Mouse (Mus musculus) adrenal gland, postnatal 36 days (tissue): ENCODE data around the gene Zfp60. TPM values are rescaled to one million over a fixed set of nuclear protein-coding genes. Genes with fewer than 3 reads are reported as not detected.
"Not testable (repeated sequence)": the region's sequence is repeated elsewhere in the genome, so short reads cannot be mapped to it uniquely, and the experiment has no call there.

Experiments used
- DNase-seq, 2 experiments: peaks; one replicate each; pipeline ENCODE4 v3.0.0; 2021; ENCODE audit warnings: mixed read lengths in 1 of 2
- total RNA-seq, 2 experiments: library from RNA; stranded (reverse); gene quantifications; 2 replicates each; pipeline ENCODE4 v1.2.3; 2021

The Zfp60 gene
- total RNA-seq, 2 experiments from 2014 or later: 13.2 to 14.5 TPM

GRCm38 (mm10) chr7:27793865-27794264 lies 62.7 kb downstream of the Zfp60 start:
- not testable (repeated sequence) for DNase-seq

GRCm38 (mm10) chr7:27794566-27794965 lies 63.4 kb downstream of the Zfp60 start:
- DNase-seq: no peak

- DNase-seq: no peak
These were observed 67.0 kb downstream of the Zfp60 start for GRCm38 (mm10) chr7:27797906-27798811.

GRCm38 (mm10) chr7:27801137-27801536 lies 69.9 kb downstream of the Zfp60 start:
- peak in 1 of 2 experiments; percentile 6 for DNase-seq

DNA sequence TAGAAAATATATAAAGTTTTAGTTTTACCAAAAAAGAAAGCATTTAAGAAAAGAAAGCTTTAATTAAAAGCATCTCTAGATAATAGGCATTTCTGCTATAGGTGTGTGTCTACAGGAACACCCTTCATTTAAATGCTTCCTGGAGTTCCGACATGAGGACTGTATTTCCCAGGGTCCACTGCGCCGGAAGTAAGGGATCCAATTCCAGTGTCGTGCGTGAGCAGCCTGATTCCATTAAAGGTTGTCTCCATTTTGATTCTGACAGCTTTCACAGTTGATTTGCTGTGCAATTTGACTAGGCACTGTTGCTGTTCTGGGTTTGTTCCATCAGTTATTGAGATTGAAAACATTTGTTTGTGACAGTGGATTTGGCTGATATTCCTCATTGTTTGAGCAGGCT lies 71.8 kb downstream of the Zfp60 start:
- no peak for DNase-seq

Other genes starting within 250 kb of the Zfp60 start
- 10 to 100 TPM; 30.0 to 38.4 TPM for gene Sertad1, start 244.5 kb upstream of the Zfp60 start, total RNA-seq
- gene Prx, start 232.1 kb upstream of the Zfp60 start, total RNA-seq: 1 to 10 TPM; 2.1 to 3.2 TPM
- gene Hipk4, start 208.1 kb upstream of the Zfp60 start, total RNA-seq: under 1 TPM; 0.23 to 0.26 TPM
- gene Pld3, start 178.2 kb upstream of the Zfp60 start, total RNA-seq: 100 to 1,000 TPM; 106 to 146 TPM
- gene 2310022A10Rik, start 178.2 kb upstream of the Zfp60 start, total RNA-seq: 10 to 100 TPM; 15.0 to 15.8 TPM
- gene Akt2, start 139.8 kb upstream of the Zfp60 start, total RNA-seq: 100 to 1,000 TPM; 201 to 243 TPM
- gene Ttc9b, start 77.5 kb upstream of the Zfp60 start, total RNA-seq: under 1 TPM in 1 of 2 experiments, not detected in 1; 0.13 TPM
- gene Map3k10, start 56.8 kb upstream of the Zfp60 start, total RNA-seq: 10 to 100 TPM; 29.6 to 32.0 TPM
- gene Zfp607b, start 42.0 kb upstream of the Zfp60 start, total RNA-seq: 1 to 10 TPM; 1.2 to 2.3 TPM
- 1 to 10 TPM; 7.1 to 7.7 TPM for gene Zfp626, start 75.8 kb downstream of the Zfp60 start, total RNA-seq
- 1 to 10 TPM; 3.1 to 4.1 TPM for gene Zfp59, start 107.2 kb downstream of the Zfp60 start, total RNA-seq
- 1 to 10 TPM; 4.6 to 5.4 TPM for gene Zfp607a, start 126.1 kb downstream of the Zfp60 start, total RNA-seq
- gene Zfp974, start 198.1 kb downstream of the Zfp60 start, total RNA-seq: 10 to 100 TPM; 12.7 to 14.3 TPM
- gene Zfp780b, start 247.8 kb downstream of the Zfp60 start, total RNA-seq: 10 to 100 TPM; 10.5 to 13.6 TPM